Mouse (Mus musculus) limb, embryonic 14.5 days (tissue): ENCODE results near the gene Slc25a51. TPM values are rescaled to one million over a fixed set of nuclear protein-coding genes. Genes with fewer than 3 reads are reported as not detected.

Experiments used
- ATAC-seq: fragments of 200-750 bp; cut with Nextera tagmentation; 2 replicates; pipeline ENCODE4 v1.8.0; 2017; ENCODE audit warnings: low read depth, moderate number of reproducible peaks, moderate TSS enrichment; ENCODE audit not compliant: low FRiP score
- DNase-seq: peaks from one replicate; pipeline ENCODE4 v3.0.0-alpha.2; 2015; ENCODE audit warnings: low spot score
- H3K27ac ChIP-seq: fragments of 300-500 bp; sonication (generic); replicated peaks from 2 replicates; pipeline ENCODE4 v1.5.1; 2014; ENCODE audit warnings: low read depth, mild to moderate bottlenecking, low read length, moderate library complexity, mixed read lengths
- H3K27me3 ChIP-seq: fragments of 300-500 bp; sonication (generic); 2 replicates; pipeline ENCODE4 v1.6.1; 2014; ENCODE audit warnings: low read length, mixed read lengths; ENCODE audit not compliant: control insufficient read depth, insufficient read depth
- H3K36me3 ChIP-seq: fragments of 300-500 bp; sonication (generic); 2 replicates; pipeline ENCODE4 v1.6.1; 2014; ENCODE audit warnings: mild to moderate bottlenecking, low read length, moderate library complexity, mixed read lengths; ENCODE audit not compliant: control insufficient read depth, insufficient read depth
- H3K4me1 ChIP-seq: fragments of 300-500 bp; sonication (generic); 2 replicates; pipeline ENCODE4 v1.6.1; 2014; ENCODE audit warnings: antibody characterized with exemption, low read length, mixed read lengths; ENCODE audit not compliant: control insufficient read depth, insufficient read depth
- H3K4me2 ChIP-seq: fragments of 300-500 bp; sonication (generic); replicated peaks from 2 replicates; pipeline ENCODE4 v1.6.1; 2014; ENCODE audit warnings: low read depth, mild to moderate bottlenecking, low read length, moderate library complexity; ENCODE audit not compliant: severe bottlenecking
- H3K4me3 ChIP-seq: fragments of 300-500 bp; sonication (generic); replicated peaks from 2 replicates; pipeline ENCODE4 v1.5.1; 2014; ENCODE audit warnings: low read length
- H3K9ac ChIP-seq: fragments of 300-500 bp; sonication (generic); 2 replicates; pipeline ENCODE4 v1.6.1; 2014; ENCODE audit warnings: mild to moderate bottlenecking, low read depth, low read length, moderate library complexity; ENCODE audit not compliant: severe bottlenecking
- H3K9me3 ChIP-seq: fragments of 300-500 bp; sonication (generic); 2 replicates; pipeline ENCODE4 v1.6.1; 2016; ENCODE audit warnings: low read length; ENCODE audit not compliant: control insufficient read depth
- POLR2A ChIP-seq: fragments of 200-500 bp; IDR thresholded peaks from 2 replicates; pipeline ENCODE4 v1.8.0; 2012; ENCODE audit warnings: inconsistent platforms, mild to moderate bottlenecking, moderate library complexity, borderline replicate concordance; ENCODE audit not compliant: insufficient read depth, insufficient read length; ENCODE audit errors: extremely low read depth
- WGBS: fragments of 180-500 bp; shearing (Covaris S2); extraction: QIAGEN DNeasy Blood & Tissue Kit; methylation state at CpG from one replicate; pipeline ENCODE4 v1.1.7; 2014; 5-methylcytosine and 5-hydroxymethylcytosine counted together
- polyA plus RNA-seq, 2 experiments: library from polyadenylated mRNA; depleted of rRNA in 1 of 2; stranded (reverse) in 1 of 2; unstranded in 1 of 2; fragments of >200 nt; fragmentation: Nextera tagmentation in 1 of 2; extraction: Ambion mirVana in 1 of 2; gene quantifications; 2 replicates each; pipeline versions ENCODE4 v1.2.1 to v1.2.3; 2012 to 2014

Slc25a51 gene
- polyA plus RNA-seq, 2 experiments: 41.5 to 85.5 TPM

DNA sequence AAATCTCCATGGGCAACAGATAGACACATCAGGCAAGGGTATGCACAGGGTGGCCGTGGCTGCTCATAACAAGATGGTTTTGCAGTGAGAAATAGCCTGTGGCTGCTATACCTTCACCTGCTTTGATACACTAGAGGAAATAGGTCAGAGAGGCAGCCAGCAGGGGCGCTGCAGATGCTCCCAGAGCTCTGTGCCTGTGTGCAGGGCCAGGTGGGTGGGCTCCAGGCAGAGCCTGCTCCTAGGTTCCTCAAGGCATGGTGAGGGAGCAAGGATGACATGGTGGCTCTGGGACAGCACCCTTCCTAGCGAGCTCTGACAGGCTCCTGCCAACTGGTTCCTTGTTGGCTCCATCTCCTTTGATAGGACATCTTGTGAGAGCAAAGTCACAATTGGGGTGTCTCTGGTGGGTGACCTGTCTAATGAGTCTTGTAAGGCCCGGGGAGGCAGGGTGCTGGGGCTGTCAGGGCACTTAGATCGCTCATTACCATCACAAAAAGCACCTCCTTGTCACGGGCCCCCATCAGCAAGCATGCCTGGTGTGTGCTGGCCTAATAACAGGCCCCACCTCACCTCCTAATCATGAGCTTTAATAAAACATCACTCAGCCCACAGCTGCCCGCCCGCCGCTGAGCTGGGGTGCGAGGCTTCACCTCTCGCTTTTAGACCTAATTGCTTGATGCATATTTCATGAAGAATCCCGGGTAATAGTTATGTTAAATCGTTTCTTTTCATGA lies 18.3 kb upstream of the Slc25a51 start:
- Histone ChIP-seq H3K9ac (no peak overlapping the region), H3K9me3 (no peaks in the 10 kb centered on the region), H3K36me3 (no peaks in the 10 kb centered on the region; the same call in 1 of the 2 replicates), H3K4me3 (no peak overlapping the region), H3K27ac (no peak overlapping the region), H3K27me3 (no peaks in the 10 kb centered on the region), H3K4me2 (no peak overlapping the region), H3K4me1 (no peaks in the 10 kb centered on the region)
- 40% methylated on average over 13 of the region's 13 CpGs for WGBS
- no peak for ATAC-seq
- no peak for TF ChIP-seq POLR2A
- DNase-seq: no peak

DNA sequence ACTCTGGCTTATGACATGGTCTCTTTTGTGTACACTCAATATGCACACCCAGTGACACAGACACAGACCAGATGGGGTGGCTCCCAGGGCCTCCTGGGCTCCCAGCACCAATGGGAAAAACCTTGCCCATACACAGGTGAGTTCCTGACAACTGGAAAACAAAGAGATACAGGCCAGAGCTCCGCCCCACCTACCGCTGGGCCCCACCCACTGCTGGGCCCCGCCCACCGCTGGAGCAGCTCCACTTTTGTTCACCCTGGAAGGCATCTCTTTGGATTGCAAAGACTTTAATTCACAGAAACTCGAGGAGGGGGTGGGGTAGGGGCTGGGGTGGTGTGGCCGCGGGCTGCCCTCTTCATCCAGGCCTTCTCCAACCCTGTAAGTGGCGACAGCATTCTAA lies 14.8 kb upstream of the Slc25a51 start:
- no peaks in the 10 kb centered on the region for H3K36me3 ChIP-seq
- TF ChIP-seq POLR2A: no peak
- no peak overlapping the region for H3K4me2 ChIP-seq
- 41% methylated on average over 8 of the region's 8 CpGs for WGBS
- ATAC-seq: no peak
- H3K4me3 ChIP-seq: no peak overlapping the region
- H3K27ac ChIP-seq: no peak overlapping the region
- H3K9ac ChIP-seq: no peak overlapping the region
- DNase-seq: no peak
- no peaks in the 10 kb centered on the region for H3K27me3 ChIP-seq
- H3K9me3 ChIP-seq: no peaks in the 10 kb centered on the region
- no peaks in the 10 kb centered on the region for H3K4me1 ChIP-seq

DNA sequence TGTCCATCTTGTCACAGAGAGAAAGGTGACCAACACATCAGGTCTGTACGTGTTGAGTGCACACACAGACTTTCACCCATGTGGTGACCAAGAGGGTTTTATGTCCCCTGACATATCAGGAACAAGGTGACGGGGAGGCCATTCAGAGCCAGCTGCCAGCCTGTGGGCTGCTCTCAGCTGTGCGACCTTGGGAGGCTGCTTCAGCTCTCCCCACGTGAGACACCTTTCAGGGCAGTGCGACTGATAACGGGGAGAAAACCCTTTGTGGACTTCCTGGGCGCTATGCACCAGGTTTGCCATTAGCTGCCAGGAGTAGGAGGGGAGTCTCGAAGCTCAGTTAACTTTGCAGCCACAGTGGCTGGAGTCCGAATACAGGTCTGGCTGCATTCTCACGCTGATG lies 14.1 kb upstream of the Slc25a51 start:
- H3K27me3 ChIP-seq: no peaks in the 10 kb centered on the region
- WGBS: 85% methylated on average over 10 of the region's 10 CpGs

DNA sequence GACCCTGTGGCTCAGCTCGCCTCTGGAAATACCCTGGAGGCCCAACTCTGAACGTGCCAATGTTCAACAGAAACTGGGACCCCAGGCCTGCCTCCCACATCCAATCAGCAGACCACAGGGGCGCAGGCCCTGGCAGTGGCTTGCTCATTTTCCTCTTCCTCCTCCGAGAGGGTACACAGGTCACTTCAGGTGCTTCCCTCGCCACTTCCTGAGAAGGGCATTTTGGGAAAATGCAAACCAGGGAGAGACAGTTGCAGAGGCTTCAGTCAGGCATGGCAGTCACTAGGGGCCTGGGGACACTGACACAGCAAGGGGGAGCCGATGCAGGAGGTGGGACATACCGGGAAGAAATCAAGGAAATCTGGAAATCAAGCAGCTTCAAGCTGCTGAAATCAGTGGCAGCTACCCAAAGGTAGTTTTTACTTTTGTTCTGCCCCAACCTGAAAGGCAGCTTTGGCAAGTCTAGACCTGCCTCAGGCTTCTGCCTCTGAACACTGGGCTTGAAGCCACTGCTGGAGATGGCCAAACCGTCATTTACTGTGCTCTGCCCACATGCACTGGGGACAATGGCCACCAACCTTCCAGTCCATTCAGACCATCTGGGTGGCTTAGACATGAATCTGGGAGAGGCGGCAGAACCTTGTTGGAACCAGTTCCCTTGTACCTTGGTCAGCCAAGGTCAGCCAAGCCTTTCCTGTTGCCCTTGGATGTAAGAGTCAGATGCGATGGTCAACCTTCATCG lies 13.1 kb upstream of the Slc25a51 start:
- DNase-seq: no peak
- Histone ChIP-seq H3K4me1 (no peaks in the 10 kb centered on the region), H3K4me3 (no peak overlapping the region), H3K4me2 (no peak overlapping the region), H3K27me3 (no peaks in the 10 kb centered on the region), H3K9ac (no peak overlapping the region), H3K27ac (no peak overlapping the region), H3K9me3 (no peaks in the 10 kb centered on the region), H3K36me3 (no peaks in the 10 kb centered on the region)
- no peak for TF ChIP-seq POLR2A
- WGBS: 73% methylated on average over 11 of the region's 11 CpGs
- no peak for ATAC-seq

More for the DNA sequence above, 14.1 kb upstream of the Slc25a51 start:
- no peak for TF ChIP-seq POLR2A
- no peak for ATAC-seq
- Histone ChIP-seq H3K4me2 (no peak overlapping the region), H3K9me3 (no peaks in the 10 kb centered on the region), H3K36me3 (no peaks in the 10 kb centered on the region), H3K4me3 (no peak overlapping the region), H3K4me1 (no peaks in the 10 kb centered on the region), H3K27ac (no peak overlapping the region), H3K9ac (no peak overlapping the region)
- no peak for DNase-seq

DNA sequence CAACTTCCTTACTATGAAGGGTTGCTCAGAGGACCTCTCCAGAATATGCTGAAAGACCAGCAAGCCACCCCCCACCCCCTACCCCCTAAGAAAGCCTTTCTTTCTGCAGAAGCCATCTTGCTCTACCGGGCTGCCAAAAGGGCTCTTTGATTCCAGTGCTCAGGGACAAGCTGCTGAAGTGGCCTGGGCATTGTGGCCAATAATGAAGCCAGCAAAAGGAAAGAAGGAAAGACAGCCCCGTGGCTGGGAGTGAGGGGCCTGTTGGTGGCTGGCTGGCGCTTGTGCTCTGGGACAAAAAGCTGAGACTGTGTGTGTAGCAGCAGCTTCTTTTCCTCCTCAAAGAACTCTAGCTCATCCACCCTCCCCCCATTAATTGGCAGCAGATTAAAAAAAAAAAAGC lies 12.2 kb upstream of the Slc25a51 start:
- TF ChIP-seq POLR2A: no peak
- Histone ChIP-seq H3K36me3 (no peaks in the 10 kb centered on the region), H3K9ac (no peak overlapping the region), H3K27ac (no peak overlapping the region), H3K4me3 (no peak overlapping the region), H3K9me3 (no peaks in the 10 kb centered on the region), H3K27me3 (no peaks in the 10 kb centered on the region), H3K4me1 (no peaks in the 10 kb centered on the region), H3K4me2 (no peak overlapping the region)
- DNase-seq (no peak), ATAC-seq (no peak)
- 59% methylated on average over 3 of the region's 3 CpGs for WGBS
